14 mouse cellular contexts compared by ENCODE assay signal in the genomic region with DNA sequence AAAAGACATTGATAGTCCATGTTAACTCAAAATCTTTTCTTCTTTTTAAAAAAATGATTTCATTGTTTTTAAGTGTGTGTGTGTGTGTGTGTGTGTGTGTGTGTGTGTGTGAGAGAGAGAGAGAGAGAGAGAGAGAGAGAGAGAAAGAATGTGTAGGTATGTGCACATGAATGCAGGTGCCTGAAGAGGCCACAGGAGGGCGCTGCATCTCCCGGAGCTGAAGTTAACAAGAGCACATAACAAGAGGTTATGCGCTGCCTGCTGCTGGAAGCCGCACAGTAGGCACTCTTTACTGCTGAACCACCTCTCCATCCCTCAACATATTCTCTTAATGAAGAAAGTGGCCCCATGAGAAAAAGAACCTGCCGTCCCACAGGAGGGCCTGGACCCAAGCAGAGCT.
DNase-seq lines count a peak whose midpoint lies in the region; ATAC-seq and TF ChIP-seq lines count a peak whose summit lies in the region.
"Had no signal": no experiment of that assay in that cellular context is flagged by ENCODE, and none has a peak within 500 bp of the region (broad histone marks: within the 10 kb centered on the region; RNA-seq: fewer than 3 reads in every experiment).

No protein-coding gene starts in this region.

- H3K27me3 ChIP-seq in intestine, postnatal 0 days (replicated peaks; ENCODE audit: control insufficient read depth, insufficient read depth, low read length): no peaks in the 10 kb centered on the region
- H3K27me3 ChIP-seq in intestine, embryonic 15.5 days (replicated peaks): no peaks in the 10 kb centered on the region
- H3K27me3 ChIP-seq in midbrain, embryonic 16.5 days (ENCODE audit: control insufficient read depth, insufficient read depth, low read depth, low read length): no peaks in the 10 kb centered on the region
- H3K27me3 ChIP-seq in midbrain, embryonic 14.5 days (ENCODE audit: control insufficient read depth, insufficient read depth, low read length): no peaks in the 10 kb centered on the region
- H3K27me3 ChIP-seq in forebrain, embryonic 16.5 days (replicated peaks; ENCODE audit: control insufficient read depth, insufficient read depth, low read length): no peaks in the 10 kb centered on the region
- H3K27me3 ChIP-seq: embryonic facial prominence, embryonic 13.5 days; limb, embryonic 13.5 days had no signal

- no peak for ATAC-seq in intestine, postnatal 0 days
- no peak for ATAC-seq in intestine, embryonic 15.5 days
- no peak for ATAC-seq in midbrain, embryonic 16.5 days
- ATAC-seq in midbrain, embryonic 14.5 days (ENCODE audit: low FRiP score, low TSS enrichment): no peak
- no peak for ATAC-seq in forebrain, embryonic 16.5 days
- ATAC-seq: CD4-positive, CD25-positive, alpha-beta regulatory T cell, adult 4 months had no signal

- H3K9ac ChIP-seq in intestine, postnatal 0 days (ENCODE audit: low read depth, low read length): no peak overlapping the region
- no peak overlapping the region for H3K9ac ChIP-seq in intestine, embryonic 15.5 days
- no peak overlapping the region for H3K9ac ChIP-seq in midbrain, embryonic 16.5 days (ENCODE audit: low read depth, low read length)
- H3K9ac ChIP-seq in midbrain, embryonic 14.5 days (replicated peaks; ENCODE audit: low read length): no peak overlapping the region
- H3K9ac ChIP-seq in forebrain, embryonic 16.5 days (replicated peaks; ENCODE audit: low read depth, low read length): no peak overlapping the region
- H3K9ac ChIP-seq: embryonic facial prominence, embryonic 13.5 days; limb, embryonic 13.5 days had no signal

- no peaks in the 10 kb centered on the region for H3K4me1 ChIP-seq in intestine, postnatal 0 days (replicated peaks; ENCODE audit: control insufficient read depth, insufficient read depth, low read length)
- peaks cover 2% of the 10 kb centered on the region; the same call in 1 of the 2 replicates for H3K4me1 ChIP-seq in intestine, embryonic 15.5 days (replicated peaks)
- peaks cover 32% of the 10 kb centered on the region for H3K4me1 ChIP-seq in midbrain, embryonic 16.5 days (ENCODE audit: control insufficient read depth, insufficient read depth, low read length)
- H3K4me1 ChIP-seq in midbrain, embryonic 14.5 days (ENCODE audit: control insufficient read depth, insufficient read depth, low read length): peaks cover 32% of the 10 kb centered on the region
- peaks cover 26% of the 10 kb centered on the region for H3K4me1 ChIP-seq in forebrain, embryonic 16.5 days (replicated peaks; ENCODE audit: control insufficient read depth, insufficient read depth, low read length)

- H3K9me3 ChIP-seq in intestine, postnatal 0 days (ENCODE audit: control insufficient read depth): no peaks in the 10 kb centered on the region
- no peaks in the 10 kb centered on the region for H3K9me3 ChIP-seq in intestine, embryonic 15.5 days
- H3K9me3 ChIP-seq in midbrain, embryonic 16.5 days (replicated peaks; ENCODE audit: control insufficient read depth, low read length, poor library complexity, severe bottlenecking): no peaks in the 10 kb centered on the region
- no peaks in the 10 kb centered on the region for H3K9me3 ChIP-seq in midbrain, embryonic 14.5 days (ENCODE audit: control insufficient read depth, low read length)
- no peaks in the 10 kb centered on the region for H3K9me3 ChIP-seq in forebrain, embryonic 16.5 days (ENCODE audit: control insufficient read depth, low read length)
- H3K9me3 ChIP-seq: embryonic facial prominence, embryonic 13.5 days; limb, embryonic 13.5 days had no signal

- TF ChIP-seq CTCF in intestine, postnatal 0 days (IDR thresholded peaks at IDR 0.05; ENCODE audit: low read depth): peak; percentile 41

- no peak overlapping the region for H3K4me3 ChIP-seq in intestine, postnatal 0 days (ENCODE audit: low read depth, low read length)
- H3K4me3 ChIP-seq in intestine, embryonic 15.5 days (replicated peaks): no peak overlapping the region
- H3K4me3 ChIP-seq in midbrain, embryonic 16.5 days (ENCODE audit: low read depth, low read length): no peak overlapping the region
- no peak overlapping the region for H3K4me3 ChIP-seq in midbrain, embryonic 14.5 days (replicated peaks; ENCODE audit: low read depth, low read length)
- no peak overlapping the region for H3K4me3 ChIP-seq in forebrain, embryonic 16.5 days (replicated peaks; ENCODE audit: low read length)
- H3K4me3 ChIP-seq: embryonic facial prominence, embryonic 13.5 days; limb, embryonic 13.5 days had no signal

- DNase-seq in midbrain, embryonic 14.5 days: no peak
- peak; percentile 30 for DNase-seq in R1 (ENCODE audit: low read depth, low spot score)
- DNase-seq in cerebellum, adult 8-10 months: no peak
- DNase-seq in thymus, postnatal 14 days: no peak
- DNase-seq: adrenal gland, adult 8-10 months; kidney, adult 11 months had no signal

- H3K27ac ChIP-seq in intestine, postnatal 0 days (ENCODE audit: low read depth, low read length): no peak overlapping the region
- no peak overlapping the region for H3K27ac ChIP-seq in intestine, embryonic 15.5 days
- peak overlapping the region; percentile 61; the same call in 1 of the 2 replicates for H3K27ac ChIP-seq in midbrain, embryonic 16.5 days (ENCODE audit: low read length)
- no peak overlapping the region; the same call in 1 of the 2 replicates for H3K27ac ChIP-seq in midbrain, embryonic 14.5 days (replicated peaks; ENCODE audit: low read depth, low read length)
- H3K27ac ChIP-seq in forebrain, embryonic 16.5 days (ENCODE audit: low read length): peak overlapping the region; percentile 65
- H3K27ac ChIP-seq: embryonic facial prominence, embryonic 13.5 days; limb, embryonic 13.5 days had no signal

- 92% methylated on average over 5 of the region's 5 CpGs for WGBS in intestine, postnatal 0 days
- WGBS in intestine, embryonic 15.5 days: 92% methylated on average over 5 of the region's 5 CpGs
- 88% methylated on average over 5 of the region's 5 CpGs for WGBS in midbrain, embryonic 16.5 days
- WGBS in midbrain, embryonic 14.5 days: 97% methylated on average over 5 of the region's 5 CpGs
- WGBS in forebrain, embryonic 16.5 days: 93% methylated on average over 5 of the region's 5 CpGs

- H3K4me2 ChIP-seq in intestine, postnatal 0 days (replicated peaks; ENCODE audit: low read depth): no peak overlapping the region
- no peak overlapping the region for H3K4me2 ChIP-seq in intestine, embryonic 15.5 days (replicated peaks)
- no peak overlapping the region for H3K4me2 ChIP-seq in midbrain, embryonic 16.5 days (ENCODE audit: low read length)
- H3K4me2 ChIP-seq in midbrain, embryonic 14.5 days (ENCODE audit: low read length): no peak overlapping the region
- no peak overlapping the region; the same call in 1 of the 2 replicates for H3K4me2 ChIP-seq in forebrain, embryonic 16.5 days (ENCODE audit: low read length)
- H3K4me2 ChIP-seq: embryonic facial prominence, embryonic 13.5 days; limb, embryonic 13.5 days; midbrain, embryonic 11.5 days had no signal

- H3K36me3 ChIP-seq in intestine, postnatal 0 days (ENCODE audit: control insufficient read depth, insufficient read depth): no peaks in the 10 kb centered on the region
- no peaks in the 10 kb centered on the region for H3K36me3 ChIP-seq in intestine, embryonic 15.5 days
- H3K36me3 ChIP-seq in midbrain, embryonic 16.5 days (ENCODE audit: control insufficient read depth, insufficient read depth, low read length): no peaks in the 10 kb centered on the region
- no peaks in the 10 kb centered on the region for H3K36me3 ChIP-seq in midbrain, embryonic 14.5 days (ENCODE audit: control insufficient read depth, insufficient read depth, low read length)
- H3K36me3 ChIP-seq in forebrain, embryonic 16.5 days (ENCODE audit: control insufficient read depth, insufficient read depth): no peaks in the 10 kb centered on the region
- H3K36me3 ChIP-seq: embryonic facial prominence, embryonic 13.5 days; limb, embryonic 13.5 days had no signal

Comparison
In these comparisons a context has a peak if more than half of its experiments do, and no peak if none do; other contexts are left out.
1. H3K27ac ChIP-seq: peak in midbrain, embryonic 16.5 days (single experiment) and forebrain, embryonic 16.5 days (single experiment); none in intestine, postnatal 0 days (single experiment), intestine, embryonic 15.5 days (single experiment) and midbrain, embryonic 14.5 days (single experiment).